Mouse (Mus musculus) lung, embryonic 14.5 days (tissue): ENCODE measurements around the gene Gm49361. TPM values are rescaled to one million over a fixed set of nuclear protein-coding genes. Genes with fewer than 3 reads are reported as not detected.

Experiments used
- ATAC-seq: fragments of 200-750 bp; cut with Nextera tagmentation; 2 replicates; pipeline ENCODE4 v1.8.0; 2017; ENCODE audit warnings: mild to moderate bottlenecking, moderate TSS enrichment, moderate library complexity; ENCODE audit not compliant: insufficient read depth
- DNase-seq: peaks from one replicate; pipeline ENCODE4 v3.0.0-alpha.2; 2015
- H3K27ac ChIP-seq: fragments of 300-500 bp; sonication (generic); 2 replicates; pipeline ENCODE4 v1.5.1; 2014; ENCODE audit warnings: low read depth, mild to moderate bottlenecking, moderate library complexity
- H3K27me3 ChIP-seq: fragments of 300-500 bp; sonication (generic); 2 replicates; pipeline ENCODE4 v1.6.1; 2014; ENCODE audit warnings: low read length, control low read depth; ENCODE audit not compliant: insufficient read depth
- H3K36me3 ChIP-seq: fragments of 300-500 bp; sonication (generic); 2 replicates; pipeline ENCODE4 v1.6.1; 2014; ENCODE audit warnings: control low read depth; ENCODE audit not compliant: insufficient read depth
- H3K4me1 ChIP-seq: fragments of 300-500 bp; sonication (generic); 2 replicates; pipeline ENCODE4 v1.6.1; 2014; ENCODE audit warnings: antibody characterized with exemption, control low read depth; ENCODE audit not compliant: insufficient read depth
- H3K4me2 ChIP-seq: fragments of 300-500 bp; sonication (generic); 2 replicates; pipeline ENCODE4 v1.6.1; 2014; ENCODE audit warnings: mild to moderate bottlenecking
- H3K4me3 ChIP-seq: fragments of 300-500 bp; sonication (generic); 2 replicates; pipeline ENCODE4 v1.5.1; 2014; ENCODE audit warnings: low read depth, low read length
- H3K9ac ChIP-seq: fragments of 300-500 bp; sonication (generic); 2 replicates; pipeline ENCODE4 v1.6.1; 2014
- H3K9me3 ChIP-seq: fragments of 300-500 bp; sonication (generic); 2 replicates; pipeline ENCODE4 v1.6.1; 2016; ENCODE audit warnings: low read depth, low read length, control low read depth
- CTCF ChIP-seq: IDR thresholded peaks from 2 replicates; pipeline ENCODE4 v1.5.1; 2016; ENCODE audit warnings: antibody characterized with exemption, low read depth
- WGBS: fragments of 180-500 bp; shearing (Covaris S2); extraction: QIAGEN DNeasy Blood & Tissue Kit; methylation state at CpG from one replicate; pipeline ENCODE4 v1.1.7; 2014; 5-methylcytosine and 5-hydroxymethylcytosine counted together
- polyA plus RNA-seq: library from polyadenylated mRNA; unstranded; fragments of >200 nt; fragmentation: Nextera tagmentation; extraction: Ambion mirVana; gene quantifications from 2 replicates; pipeline ENCODE4 v1.2.1, GENCODE M21; 2014

Gene Gm49361
- polyA plus RNA-seq, 1 experiment from 2014 or later, result not detected

- H3K4me1 ChIP-seq, result peaks cover 9% of the 10 kb centered on the region; the same call in 1 of the 2 replicates
- no peak overlapping the region for H3K4me3 ChIP-seq
- WGBS, result 78% methylated on average over 6 of the region's 6 CpGs
- H3K9me3 ChIP-seq, result no peaks in the 10 kb centered on the region
- no peaks in the 10 kb centered on the region for H3K27me3 ChIP-seq
- H3K4me2 ChIP-seq, result no peak overlapping the region
- DNase-seq (no peak), ATAC-seq (no peak)
- no peak overlapping the region for H3K9ac ChIP-seq
- no peak for TF ChIP-seq CTCF
- no peak overlapping the region for H3K27ac ChIP-seq
- peaks cover 9% of the 10 kb centered on the region; the same call in 1 of the 2 replicates for H3K36me3 ChIP-seq
Observed at GRCm38 (mm10) chr14:57711059-57711458, 34.8 kb downstream of the Gm49361 start.

DNA sequence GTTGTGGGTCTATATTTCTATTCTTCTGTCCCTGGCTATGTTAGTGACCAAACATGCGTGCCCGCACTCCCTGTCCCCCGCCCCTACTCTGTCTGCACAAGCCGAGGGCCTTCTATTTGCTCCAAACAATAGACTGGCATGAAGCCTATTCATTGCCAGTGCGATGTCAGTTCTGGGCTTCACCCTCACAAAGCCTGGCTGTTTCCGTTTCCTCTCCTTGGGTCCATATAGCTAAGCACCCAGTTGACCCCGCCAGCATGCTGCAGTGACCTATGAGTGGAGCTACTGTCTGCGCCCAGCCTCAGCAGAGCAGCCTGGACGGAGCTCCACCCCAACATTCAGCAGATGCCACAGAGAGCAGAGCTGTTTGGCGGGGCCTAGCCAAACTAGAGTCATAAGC is 36.7 kb downstream of the Gm49361 start:
- Histone ChIP-seq H3K27ac (peak overlapping the region; percentile 61), H3K4me2 (no peak overlapping the region), H3K27me3 (no peaks in the 10 kb centered on the region), H3K9me3 (no peaks in the 10 kb centered on the region), H3K36me3 (peaks cover 14% of the 10 kb centered on the region; the same call in 1 of the 2 replicates), H3K4me3 (no peak overlapping the region), H3K4me1 (peaks cover 9% of the 10 kb centered on the region; the same call in 1 of the 2 replicates), H3K9ac (no peak overlapping the region)
- TF ChIP-seq CTCF, result no peak
- 56% methylated on average over 10 of the region's 10 CpGs for WGBS
- DNase-seq (peak; percentile 40), ATAC-seq (peak; percentile 41; the same call in 1 of the 2 replicates)

DNA sequence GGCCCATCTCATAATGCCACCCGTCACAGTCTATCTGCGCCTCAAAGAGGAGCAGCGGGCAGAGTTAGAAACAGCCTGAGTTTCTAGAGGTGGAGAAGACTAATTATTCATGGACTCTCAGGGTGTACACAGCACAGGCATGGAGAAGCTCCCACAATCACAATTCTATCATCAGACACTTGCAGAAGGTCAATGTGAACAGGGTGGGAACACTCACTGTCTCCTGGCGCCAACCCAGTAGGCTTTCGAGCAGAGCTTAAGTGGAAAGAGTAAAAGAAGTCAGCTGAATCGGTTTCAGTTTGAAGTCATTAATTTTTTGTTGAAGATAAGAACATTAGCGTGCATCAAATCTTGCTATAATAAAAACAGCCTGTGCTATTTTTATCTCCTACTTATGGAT is 37.3 kb downstream of the Gm49361 start:
- no peak overlapping the region for H3K4me3 ChIP-seq
- no peaks in the 10 kb centered on the region for H3K27me3 ChIP-seq
- no peak overlapping the region for H3K9ac ChIP-seq
- no peak overlapping the region; the same call in 1 of the 2 replicates for H3K27ac ChIP-seq
- ATAC-seq (no peak), DNase-seq (peak; percentile 56)
- TF ChIP-seq CTCF, result no peak
- peaks cover 9% of the 10 kb centered on the region; the same call in 1 of the 2 replicates for H3K4me1 ChIP-seq
- 54% methylated on average over 7 of the region's 7 CpGs for WGBS
- H3K36me3 ChIP-seq, result peaks cover 13% of the 10 kb centered on the region; the same call in 1 of the 2 replicates
- no peak overlapping the region for H3K4me2 ChIP-seq
- no peaks in the 10 kb centered on the region for H3K9me3 ChIP-seq

GRCm38 (mm10) chr14:57707100-57707893 is 38.6 kb downstream of the Gm49361 start:
- Histone ChIP-seq H3K4me1 (peaks cover 9% of the 10 kb centered on the region; the same call in 1 of the 2 replicates), H3K9ac (peak overlapping the region; percentile 15; the same call in 1 of the 2 replicates), H3K36me3 (peaks cover 17% of the 10 kb centered on the region; the same call in 1 of the 2 replicates), H3K9me3 (no peaks in the 10 kb centered on the region), H3K4me3 (no peak overlapping the region), H3K27me3 (no peaks in the 10 kb centered on the region), H3K27ac (peak overlapping the region; percentile 69; the same call in 1 of the 2 replicates), H3K4me2 (no peak overlapping the region)
- DNase-seq, result no peak
- no peak for TF ChIP-seq CTCF
- no peak for ATAC-seq
- WGBS, result 63% methylated on average over 18 of the region's 18 CpGs

GRCm38 (mm10) chr14:57706760-57707099 is 39.2 kb downstream of the Gm49361 start:
- DNase-seq (no peak), ATAC-seq (no peak)
- Histone ChIP-seq H3K9ac (no peak overlapping the region), H3K4me1 (peaks cover 9% of the 10 kb centered on the region; the same call in 1 of the 2 replicates), H3K27me3 (no peaks in the 10 kb centered on the region), H3K4me2 (no peak overlapping the region), H3K27ac (no peak overlapping the region), H3K4me3 (no peak overlapping the region), H3K9me3 (no peaks in the 10 kb centered on the region), H3K36me3 (peaks cover 19% of the 10 kb centered on the region; the same call in 1 of the 2 replicates)
- no peak for TF ChIP-seq CTCF
- 82% methylated on average over 4 of the region's 4 CpGs for WGBS

DNA sequence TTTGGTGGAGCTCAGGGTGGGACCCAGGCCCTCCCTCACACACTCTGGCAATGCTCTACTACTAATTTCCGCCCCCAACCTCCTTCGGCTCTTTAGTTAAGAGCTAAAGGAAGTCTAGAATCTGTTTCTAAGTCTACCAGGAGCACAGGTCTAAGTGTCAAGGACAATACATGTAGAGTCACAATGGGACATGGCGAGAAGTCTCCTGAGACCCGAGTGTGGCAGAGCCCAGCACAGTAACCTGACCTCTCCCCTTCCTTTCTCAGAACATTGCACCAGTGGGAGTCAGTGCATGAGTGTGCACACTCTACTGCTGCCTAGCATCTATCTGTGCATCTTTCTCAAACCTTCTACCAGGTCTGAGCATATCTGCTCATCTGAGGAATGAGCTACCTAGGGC is 40.1 kb downstream of the Gm49361 start:
- Histone ChIP-seq H3K4me3 (no peak overlapping the region), H3K9me3 (no peaks in the 10 kb centered on the region), H3K4me1 (peaks cover 9% of the 10 kb centered on the region; the same call in 1 of the 2 replicates), H3K27me3 (no peaks in the 10 kb centered on the region), H3K27ac (peak overlapping the region; percentile 24; the same call in 1 of the 2 replicates), H3K9ac (no peak overlapping the region), H3K4me2 (no peak overlapping the region), H3K36me3 (peaks cover 19% of the 10 kb centered on the region; the same call in 1 of the 2 replicates)
- DNase-seq (no peak), ATAC-seq (no peak)
- no peak for TF ChIP-seq CTCF
- WGBS, result 72% methylated on average over 4 of the region's 4 CpGs

GRCm38 (mm10) chr14:57705075-57705474 is 40.8 kb downstream of the Gm49361 start:
- Histone ChIP-seq H3K27ac (no peak overlapping the region; the same call in 1 of the 2 replicates), H3K9me3 (no peaks in the 10 kb centered on the region), H3K4me3 (no peak overlapping the region), H3K9ac (no peak overlapping the region), H3K36me3 (peaks cover 24% of the 10 kb centered on the region), H3K4me1 (peaks cover 9% of the 10 kb centered on the region; the same call in 1 of the 2 replicates), H3K4me2 (no peak overlapping the region), H3K27me3 (no peaks in the 10 kb centered on the region)
- DNase-seq (no peak), ATAC-seq (no peak)
- TF ChIP-seq CTCF, result no peak
- WGBS, result 61% methylated on average over 4 of the region's 4 CpGs
